Mouse (Mus musculus) lung, embryonic 15.5 days (tissue): ENCODE measurements at regions not wholly inside any gene's neighbourhood (a gene's known extent, or its start where the extent isn't known, plus 50 kb on each side); places are given as distances from the start of the nearest gene placed in this dataset.

Experiments
- ATAC-seq: fragments of 200-750 bp; cut with Nextera tagmentation; 2 replicates; pipeline ENCODE4 v1.8.0; 2017; ENCODE audit warnings: moderate number of reproducible peaks, borderline replicate concordance; ENCODE audit not compliant: low FRiP score, low TSS enrichment; ENCODE audit errors: extremely low read depth
- H3K27ac ChIP-seq: fragments of 300-500 bp; sonication (generic); 2 replicates; pipeline ENCODE4 v1.5.1; 2015; ENCODE audit warnings: moderate library complexity, mild to moderate bottlenecking, inconsistent platforms
- H3K27me3 ChIP-seq: fragments of 300-500 bp; sonication (generic); 2 replicates; pipeline ENCODE4 v1.6.1; 2015; ENCODE audit warnings: inconsistent platforms
- H3K36me3 ChIP-seq: fragments of 300-500 bp; sonication (generic); 2 replicates; pipeline ENCODE4 v1.6.1; 2015; ENCODE audit warnings: inconsistent platforms
- H3K4me1 ChIP-seq: fragments of 300-500 bp; sonication (generic); 2 replicates; pipeline ENCODE4 v1.6.1; 2015; ENCODE audit warnings: inconsistent platforms
- H3K4me2 ChIP-seq: fragments of 300-500 bp; sonication (generic); 2 replicates; pipeline ENCODE4 v1.6.1; 2015; ENCODE audit warnings: inconsistent platforms, mild to moderate bottlenecking, moderate library complexity
- H3K4me3 ChIP-seq: fragments of 300-500 bp; sonication (generic); 2 replicates; pipeline ENCODE4 v1.5.1; 2015; ENCODE audit warnings: mild to moderate bottlenecking, inconsistent platforms
- H3K9ac ChIP-seq: fragments of 300-500 bp; sonication (generic); 2 replicates; pipeline ENCODE4 v1.6.1; 2015; ENCODE audit warnings: inconsistent platforms
- H3K9me3 ChIP-seq: fragments of 300-500 bp; sonication (generic); 2 replicates; pipeline ENCODE4 v1.6.1; 2016; ENCODE audit warnings: inconsistent platforms
- WGBS: fragments of 180-500 bp; shearing (Covaris S2); methylation state at CpG from one replicate; pipeline ENCODE4 v1.1.7; 2015; 5-methylcytosine and 5-hydroxymethylcytosine counted together

DNA sequence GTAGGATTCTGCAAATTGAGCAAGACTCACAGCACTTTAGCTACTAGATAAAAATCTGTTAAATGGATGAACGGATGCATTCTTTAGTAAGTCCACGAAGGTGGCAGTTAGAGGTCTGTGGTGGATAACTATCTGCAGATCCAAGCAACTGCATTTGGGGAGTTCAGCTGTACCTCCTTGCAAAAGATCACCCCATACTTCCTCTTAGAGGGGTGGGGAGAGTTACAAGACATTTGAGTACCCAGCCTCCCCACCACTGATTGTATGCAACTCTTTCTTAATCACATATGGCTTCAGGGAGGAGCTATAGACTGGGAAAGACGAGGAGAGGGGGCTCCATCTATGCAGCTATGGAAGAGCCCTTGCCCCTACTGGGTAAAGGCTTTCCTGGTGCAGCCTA is 144.1 kb downstream of the Postn start:
- 69% methylated on average over 3 of the region's 3 CpGs for WGBS
- Histone ChIP-seq H3K4me2 (no peak overlapping the region), H3K9ac (no peak overlapping the region), H3K27ac (no peak overlapping the region), H3K4me1 (no peaks in the 10 kb centered on the region), H3K27me3 (no peaks in the 10 kb centered on the region), H3K9me3 (no peaks in the 10 kb centered on the region), H3K36me3 (no peaks in the 10 kb centered on the region), H3K4me3 (no peak overlapping the region)
- ATAC-seq, result no peak

DNA sequence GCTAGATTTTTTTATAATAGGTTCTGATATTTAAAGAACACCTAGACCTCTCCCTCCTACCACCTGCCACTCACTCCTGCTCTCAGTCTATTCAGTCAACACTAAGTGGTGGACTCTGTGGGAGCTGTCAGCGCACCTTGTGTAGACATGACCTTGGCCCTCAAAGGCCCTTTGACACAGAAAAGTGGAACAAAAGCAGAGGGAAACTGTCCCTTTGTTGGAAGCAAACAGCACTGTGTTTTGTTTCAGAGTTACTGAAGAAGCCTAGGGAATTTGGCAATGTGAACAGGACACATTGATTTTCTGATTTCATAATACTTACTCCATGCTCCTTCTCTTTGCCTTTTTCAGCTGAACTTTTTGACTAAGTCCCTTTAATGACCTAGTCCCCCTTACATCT is 146.7 kb downstream of the Postn start:
- H3K4me2 ChIP-seq, result no peak overlapping the region
- H3K9me3 ChIP-seq, result no peaks in the 10 kb centered on the region
- no peak overlapping the region for H3K9ac ChIP-seq
- no peaks in the 10 kb centered on the region for H3K27me3 ChIP-seq
- WGBS, result 84% methylated on average over 1 of the region's 1 CpGs
- ATAC-seq, result no peak
- no peaks in the 10 kb centered on the region for H3K4me1 ChIP-seq
- no peak overlapping the region for H3K4me3 ChIP-seq
- no peak overlapping the region for H3K27ac ChIP-seq
- H3K36me3 ChIP-seq, result no peaks in the 10 kb centered on the region

- no peak overlapping the region for H3K4me2 ChIP-seq
- WGBS, result 67% methylated on average over 5 of the region's 5 CpGs
- no peak for ATAC-seq
- H3K9me3 ChIP-seq, result no peaks in the 10 kb centered on the region
- H3K4me3 ChIP-seq, result no peak overlapping the region
- H3K36me3 ChIP-seq, result no peaks in the 10 kb centered on the region
- H3K27me3 ChIP-seq, result no peaks in the 10 kb centered on the region
- no peak overlapping the region for H3K9ac ChIP-seq
- H3K27ac ChIP-seq, result no peak overlapping the region
- H3K4me1 ChIP-seq, result no peaks in the 10 kb centered on the region
Observed at GRCm38 (mm10) chr3:54508906-54509305, 148.0 kb downstream of the Postn start.

GRCm38 (mm10) chr3:54517251-54517650 is 156.3 kb downstream of the Postn start:
- Histone ChIP-seq H3K9ac (no peak overlapping the region), H3K9me3 (no peaks in the 10 kb centered on the region), H3K36me3 (no peaks in the 10 kb centered on the region), H3K27me3 (no peaks in the 10 kb centered on the region), H3K4me3 (no peak overlapping the region), H3K4me2 (no peak overlapping the region), H3K27ac (no peak overlapping the region), H3K4me1 (no peaks in the 10 kb centered on the region)
- 85% methylated on average over 3 of the region's 3 CpGs for WGBS
- no peak for ATAC-seq

GRCm38 (mm10) chr3:54522716-54523115 is 161.8 kb downstream of the Postn start:
- Histone ChIP-seq H3K4me2 (no peak overlapping the region), H3K9me3 (peaks cover 3% of the 10 kb centered on the region; the same call in 1 of the 2 replicates), H3K4me1 (no peaks in the 10 kb centered on the region), H3K9ac (no peak overlapping the region), H3K27me3 (no peaks in the 10 kb centered on the region), H3K4me3 (no peak overlapping the region), H3K36me3 (no peaks in the 10 kb centered on the region), H3K27ac (no peak overlapping the region)
- WGBS, result 75% methylated on average over 2 of the region's 2 CpGs
- ATAC-seq, result no peak

DNA sequence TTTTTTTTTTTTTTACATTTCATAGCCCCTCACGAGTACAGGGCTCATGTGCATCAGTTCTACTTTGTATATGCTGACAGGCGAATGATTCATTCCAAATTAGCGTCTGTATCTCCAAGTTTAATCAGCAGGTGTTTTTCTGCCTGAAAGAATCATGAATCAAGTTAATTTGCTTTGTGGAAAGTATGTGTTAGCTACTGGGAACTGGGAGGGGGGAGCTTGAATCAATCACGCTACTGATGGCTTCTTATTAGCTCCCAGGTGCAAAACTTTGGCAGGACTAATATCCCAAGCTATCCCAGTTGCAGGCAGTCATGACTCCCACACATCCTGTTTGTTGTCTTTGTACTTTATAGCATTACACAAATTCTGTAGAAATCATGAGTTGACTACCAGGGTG is 165.7 kb downstream of the Postn start:
- Histone ChIP-seq H3K27me3 (no peaks in the 10 kb centered on the region), H3K27ac (no peak overlapping the region), H3K9ac (no peak overlapping the region), H3K4me1 (no peaks in the 10 kb centered on the region), H3K36me3 (no peaks in the 10 kb centered on the region), H3K9me3 (peaks cover 3% of the 10 kb centered on the region; the same call in 1 of the 2 replicates), H3K4me2 (no peak overlapping the region), H3K4me3 (no peak overlapping the region)
- no peak for ATAC-seq
- WGBS, result 75% methylated on average over 4 of the region's 4 CpGs

- 67% methylated on average over 3 of the region's 3 CpGs for WGBS
- Histone ChIP-seq H3K4me2 (no peak overlapping the region), H3K4me1 (no peaks in the 10 kb centered on the region), H3K36me3 (no peaks in the 10 kb centered on the region), H3K9ac (no peak overlapping the region), H3K4me3 (no peak overlapping the region), H3K27me3 (no peaks in the 10 kb centered on the region), H3K9me3 (peaks cover 3% of the 10 kb centered on the region; the same call in 1 of the 2 replicates), H3K27ac (no peak overlapping the region)
- no peak for ATAC-seq
Observed at GRCm38 (mm10) chr3:54528292-54528691, 164.3 kb upstream of the Supt20 start.

DNA sequence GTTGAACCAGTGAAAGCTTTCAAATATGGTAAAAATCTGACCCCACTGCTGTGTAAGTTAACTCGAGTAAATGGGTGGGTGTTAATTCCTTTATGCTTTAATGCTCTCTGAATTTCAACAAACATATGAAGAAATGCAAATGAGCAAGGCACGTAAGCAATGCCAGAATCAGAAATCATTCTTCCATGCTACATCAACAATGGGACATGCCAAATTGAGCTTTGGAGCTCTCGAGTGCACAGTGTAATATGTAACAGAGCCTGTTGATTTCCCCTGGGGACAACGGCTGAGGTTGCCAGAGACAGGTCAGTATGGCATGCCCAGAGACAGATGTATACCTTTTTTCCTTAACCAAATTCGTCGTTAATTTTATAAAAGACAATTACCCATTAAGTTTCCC is 162.4 kb upstream of the Supt20 start:
- H3K4me3 ChIP-seq, result no peak overlapping the region
- no peaks in the 10 kb centered on the region for H3K4me1 ChIP-seq
- ATAC-seq, result no peak
- WGBS, result 78% methylated on average over 6 of the region's 6 CpGs
- no peak overlapping the region for H3K9ac ChIP-seq
- no peaks in the 10 kb centered on the region for H3K27me3 ChIP-seq
- H3K36me3 ChIP-seq, result no peaks in the 10 kb centered on the region
- H3K9me3 ChIP-seq, result peaks cover 3% of the 10 kb centered on the region; the same call in 1 of the 2 replicates
- H3K27ac ChIP-seq, result no peak overlapping the region
- H3K4me2 ChIP-seq, result no peak overlapping the region

GRCm38 (mm10) chr3:54535361-54535760 is 157.2 kb upstream of the Supt20 start:
- Histone ChIP-seq H3K4me3 (no peak overlapping the region), H3K9me3 (no peaks in the 10 kb centered on the region), H3K27me3 (no peaks in the 10 kb centered on the region), H3K27ac (no peak overlapping the region), H3K4me1 (no peaks in the 10 kb centered on the region), H3K4me2 (no peak overlapping the region), H3K9ac (no peak overlapping the region), H3K36me3 (no peaks in the 10 kb centered on the region)
- WGBS, result 76% methylated on average over 7 of the region's 7 CpGs
- ATAC-seq, result no peak

GRCm38 (mm10) chr3:54538055-54538454 is 154.6 kb upstream of the Supt20 start:
- ATAC-seq, result no peak
- no peaks in the 10 kb centered on the region for H3K27me3 ChIP-seq
- no peak overlapping the region for H3K27ac ChIP-seq
- no peaks in the 10 kb centered on the region for H3K9me3 ChIP-seq
- no peak overlapping the region for H3K9ac ChIP-seq
- 36% methylated on average over 3 of the region's 3 CpGs for WGBS
- no peak overlapping the region for H3K4me2 ChIP-seq
- no peaks in the 10 kb centered on the region for H3K4me1 ChIP-seq
- H3K4me3 ChIP-seq, result no peak overlapping the region
- no peaks in the 10 kb centered on the region for H3K36me3 ChIP-seq

DNA sequence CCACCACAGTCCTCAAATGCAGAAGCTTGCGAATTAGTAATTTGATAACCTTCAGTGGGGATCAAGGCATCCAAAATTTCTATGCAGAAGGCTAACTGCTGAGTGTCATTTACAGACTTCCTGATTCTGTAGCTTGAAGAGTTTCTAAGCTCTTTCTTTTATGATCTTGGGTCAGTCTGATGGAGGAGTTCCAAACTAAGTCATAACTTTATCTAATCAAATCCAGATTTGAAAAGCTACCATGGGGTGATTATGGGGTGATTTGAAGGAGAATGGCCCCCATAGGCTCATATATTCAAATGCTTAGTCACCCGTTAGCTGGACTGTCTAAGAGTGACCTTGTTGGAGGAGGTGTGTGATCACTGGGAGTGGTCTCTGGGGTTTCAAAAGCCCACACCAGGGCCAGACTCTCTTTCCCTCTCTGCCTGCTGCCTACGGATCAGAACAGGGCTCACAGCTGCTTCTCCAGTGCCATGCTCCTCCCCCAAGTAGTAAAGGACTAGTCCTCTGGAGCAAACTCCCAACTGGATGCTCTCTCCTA is 152.0 kb upstream of the Supt20 start:
- no peak for ATAC-seq
- 60% methylated on average over 3 of the region's 3 CpGs for WGBS
- Histone ChIP-seq H3K4me3 (no peak overlapping the region), H3K4me1 (no peaks in the 10 kb centered on the region), H3K27me3 (no peaks in the 10 kb centered on the region), H3K27ac (no peak overlapping the region), H3K9me3 (no peaks in the 10 kb centered on the region), H3K9ac (no peak overlapping the region), H3K4me2 (no peak overlapping the region), H3K36me3 (no peaks in the 10 kb centered on the region)

GRCm38 (mm10) chr3:54541389-54541788 is 151.2 kb upstream of the Supt20 start:
- H3K9ac ChIP-seq, result no peak overlapping the region
- no peaks in the 10 kb centered on the region for H3K27me3 ChIP-seq
- no peak overlapping the region for H3K27ac ChIP-seq
- H3K9me3 ChIP-seq, result no peaks in the 10 kb centered on the region
- 85% methylated on average over 5 of the region's 5 CpGs for WGBS
- no peak overlapping the region for H3K4me3 ChIP-seq
- no peak overlapping the region for H3K4me2 ChIP-seq
- ATAC-seq, result no peak
- no peaks in the 10 kb centered on the region for H3K36me3 ChIP-seq
- H3K4me1 ChIP-seq, result no peaks in the 10 kb centered on the region

DNA sequence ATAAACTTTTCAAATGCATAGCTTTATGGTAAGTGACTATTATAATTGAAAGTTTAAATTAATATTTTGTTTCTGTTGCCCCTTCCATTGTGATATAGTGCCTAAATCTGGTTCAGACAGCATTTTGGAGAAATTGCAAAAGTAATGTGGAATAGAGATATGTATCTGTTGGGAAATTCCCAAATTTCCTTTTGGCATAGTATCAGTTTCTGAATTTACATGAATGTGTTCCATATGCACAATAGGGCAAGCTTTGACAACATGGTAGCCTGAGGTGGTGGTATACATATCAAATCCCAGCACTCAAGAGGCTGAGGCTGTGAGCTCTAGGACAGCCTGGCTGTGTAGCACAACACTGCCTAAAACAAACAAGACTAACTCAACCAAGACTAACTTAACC is 147.2 kb upstream of the Supt20 start:
- Histone ChIP-seq H3K27me3 (no peaks in the 10 kb centered on the region), H3K36me3 (no peaks in the 10 kb centered on the region), H3K4me3 (no peak overlapping the region), H3K9me3 (no peaks in the 10 kb centered on the region), H3K4me2 (no peak overlapping the region), H3K9ac (no peak overlapping the region), H3K27ac (no peak overlapping the region), H3K4me1 (no peaks in the 10 kb centered on the region)
- ATAC-seq, result no peak
